Mouse (Mus musculus): Measurements from ENCODE around the gene Sftpa1. TPM values are rescaled to one million over a fixed set of nuclear protein-coding genes. Genes with fewer than 3 reads are reported as not detected.

Gene Sftpa1
- polyA plus RNA-seq, 2 experiments = not detected

DNA sequence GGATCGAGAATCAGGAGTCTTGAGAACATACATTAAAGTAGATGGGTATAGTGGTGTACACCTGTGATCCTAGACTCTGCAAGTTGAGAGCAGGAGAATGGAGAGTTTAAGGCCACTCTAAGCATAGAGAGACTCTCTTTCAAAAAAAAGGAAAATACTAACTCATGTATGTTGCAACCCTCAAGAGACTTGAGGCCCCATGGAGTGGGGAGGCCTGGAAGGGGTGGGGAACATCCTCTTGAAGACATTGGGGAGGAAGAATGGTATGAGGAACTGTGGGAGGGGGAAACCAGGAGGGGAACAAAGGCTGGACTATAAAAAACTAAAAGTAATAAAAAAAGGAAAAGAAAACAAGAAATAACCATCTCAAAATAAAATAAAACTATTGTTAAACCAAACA is 37.0 kb downstream of the Sftpa1 start:
- H3K4me2 ChIP-seq (replicated peaks; ENCODE audit: low read depth, low read length, severe bottlenecking) = no peak overlapping the region
- WGBS = 82% methylated on average over 1 of the region's 1 CpGs
- H3K9ac ChIP-seq (ENCODE audit: low read depth, low read length, severe bottlenecking) = no peak overlapping the region
- H3K4me3 ChIP-seq (replicated peaks; ENCODE audit: low read length) = no peak overlapping the region
- H3K27me3 ChIP-seq (ENCODE audit: control insufficient read depth, insufficient read depth, low read length) = no peaks in the 10 kb centered on the region
- TF ChIP-seq POLR2A (IDR thresholded peaks at IDR 0.05; ENCODE audit: borderline replicate concordance, extremely low read depth, insufficient read depth, insufficient read length) = no peak
- no peak overlapping the region for H3K27ac ChIP-seq (replicated peaks; ENCODE audit: low read depth, low read length)
- H3K9me3 ChIP-seq (ENCODE audit: control insufficient read depth, low read length) = no peaks in the 10 kb centered on the region
- ATAC-seq (ENCODE audit: low FRiP score, low read depth) (no peak), DNase-seq (ENCODE audit: low spot score) (no peak)
- no peaks in the 10 kb centered on the region for H3K36me3 ChIP-seq (ENCODE audit: control insufficient read depth, insufficient read depth, low read length)
- H3K4me1 ChIP-seq (ENCODE audit: control insufficient read depth, insufficient read depth, low read length) = no peaks in the 10 kb centered on the region

DNA sequence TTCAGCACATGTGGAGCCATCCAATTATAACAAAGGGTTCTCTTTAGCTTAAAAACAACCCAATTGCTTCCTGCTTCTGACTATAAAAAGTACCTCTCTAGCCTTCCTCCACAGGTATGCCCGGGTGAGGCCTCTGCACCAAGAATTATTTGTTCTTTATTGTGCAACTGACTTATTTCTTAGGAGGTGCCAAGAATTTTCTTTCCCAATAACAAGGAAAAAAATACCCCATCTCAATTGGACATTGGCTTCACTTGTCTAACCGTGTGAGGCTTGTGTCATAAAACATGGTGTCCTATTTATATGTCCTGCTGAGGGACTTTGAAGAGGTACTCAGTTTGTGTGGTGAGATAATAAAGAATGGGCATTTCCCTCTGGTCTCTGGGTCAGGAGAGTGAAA is 38.9 kb downstream of the Sftpa1 start:
- DNase-seq (ENCODE audit: low spot score) (no peak), ATAC-seq (ENCODE audit: low FRiP score, low read depth) (no peak)
- WGBS = 80% methylated on average over 2 of the region's 2 CpGs
- H3K4me3 ChIP-seq (replicated peaks; ENCODE audit: low read length) = no peak overlapping the region
- no peak overlapping the region for H3K27ac ChIP-seq (replicated peaks; ENCODE audit: low read depth, low read length)
- no peak overlapping the region for H3K4me2 ChIP-seq (replicated peaks; ENCODE audit: low read depth, low read length, severe bottlenecking)
- no peaks in the 10 kb centered on the region for H3K9me3 ChIP-seq (ENCODE audit: control insufficient read depth, low read length)
- no peak for TF ChIP-seq POLR2A (IDR thresholded peaks at IDR 0.05; ENCODE audit: borderline replicate concordance, extremely low read depth, insufficient read depth, insufficient read length)
- H3K9ac ChIP-seq (ENCODE audit: low read depth, low read length, severe bottlenecking) = no peak overlapping the region
- H3K4me1 ChIP-seq (ENCODE audit: control insufficient read depth, insufficient read depth, low read length) = no peaks in the 10 kb centered on the region
- no peaks in the 10 kb centered on the region for H3K27me3 ChIP-seq (ENCODE audit: control insufficient read depth, insufficient read depth, low read length)
- no peaks in the 10 kb centered on the region for H3K36me3 ChIP-seq (ENCODE audit: control insufficient read depth, insufficient read depth, low read length)

DNA sequence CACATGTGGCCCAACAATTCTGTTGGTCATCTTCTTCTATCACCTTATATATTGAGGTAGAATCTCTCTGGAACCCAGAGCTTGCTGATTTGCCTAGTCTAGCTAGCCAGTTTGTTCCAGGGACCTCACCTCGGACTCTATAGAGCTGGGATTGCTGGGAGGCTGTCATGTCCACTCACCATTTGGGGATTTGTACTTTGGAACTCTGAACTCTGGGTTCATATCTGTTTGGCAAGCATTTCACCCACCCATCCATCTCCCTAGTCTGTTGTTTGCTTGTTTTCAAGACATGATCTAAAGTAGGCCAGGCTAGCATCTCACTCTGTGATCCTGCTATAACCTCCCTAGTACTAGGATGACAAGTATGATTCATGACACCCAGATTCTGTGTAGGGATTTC is 43.2 kb downstream of the Sftpa1 start:
- no peak for TF ChIP-seq POLR2A (IDR thresholded peaks at IDR 0.05; ENCODE audit: borderline replicate concordance, extremely low read depth, insufficient read depth, insufficient read length)
- H3K9ac ChIP-seq (ENCODE audit: low read depth, low read length, severe bottlenecking) = no peak overlapping the region
- no peaks in the 10 kb centered on the region for H3K9me3 ChIP-seq (ENCODE audit: control insufficient read depth, low read length)
- H3K4me1 ChIP-seq (ENCODE audit: control insufficient read depth, insufficient read depth, low read length) = no peaks in the 10 kb centered on the region
- WGBS = 74% methylated on average over 1 of the region's 1 CpGs
- no peak overlapping the region for H3K27ac ChIP-seq (replicated peaks; ENCODE audit: low read depth, low read length)
- H3K4me2 ChIP-seq (replicated peaks; ENCODE audit: low read depth, low read length, severe bottlenecking) = no peak overlapping the region
- ATAC-seq (ENCODE audit: low FRiP score, low read depth) (no peak), DNase-seq (ENCODE audit: low spot score) (no peak)
- H3K4me3 ChIP-seq (replicated peaks; ENCODE audit: low read length) = no peak overlapping the region
- no peaks in the 10 kb centered on the region for H3K27me3 ChIP-seq (ENCODE audit: control insufficient read depth, insufficient read depth, low read length)
- no peaks in the 10 kb centered on the region for H3K36me3 ChIP-seq (ENCODE audit: control insufficient read depth, insufficient read depth, low read length)

DNA sequence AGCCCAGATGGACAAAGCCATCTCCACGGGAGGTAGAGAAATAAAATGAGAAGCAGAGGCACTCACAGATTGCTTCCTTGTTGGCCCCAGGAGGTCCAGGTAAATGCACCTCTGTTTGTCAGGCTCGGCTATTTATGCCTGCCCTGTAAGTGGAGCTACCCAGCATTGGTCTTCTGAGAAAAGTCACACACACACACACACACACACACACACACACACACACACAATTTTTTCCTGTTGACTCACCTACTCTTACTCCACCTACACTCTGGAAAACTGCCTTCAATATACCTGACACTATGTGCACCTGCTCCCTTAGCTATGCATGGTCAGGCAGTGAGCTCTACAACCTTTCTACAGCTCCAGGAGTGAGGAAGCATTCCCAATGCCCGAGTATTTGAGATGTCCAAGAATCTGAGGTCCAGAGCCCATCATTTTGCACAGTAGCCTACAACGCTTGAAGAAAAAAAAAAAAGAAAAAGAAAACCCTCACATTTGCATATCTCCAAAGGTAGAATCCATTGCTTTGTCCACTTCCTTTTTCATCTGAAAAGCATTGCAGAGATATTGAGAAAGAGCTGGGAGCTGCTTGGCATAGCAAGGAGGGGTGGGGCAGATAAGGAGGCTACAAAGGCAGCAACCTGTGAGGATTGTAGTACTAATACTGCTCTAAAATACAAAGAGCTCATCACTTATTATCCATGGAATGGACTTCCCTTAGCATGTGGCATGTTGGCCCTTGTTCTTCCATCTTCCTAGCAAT is 53.7 kb downstream of the Sftpa1 start, which contains the start of gene Sftpd:
Gene Sftpd (minus strand): TSS at position 91 of the 763 bp plus-strand sequence.
- H3K4me1 ChIP-seq (ENCODE audit: control insufficient read depth, insufficient read depth, low read length) = no peaks in the 10 kb centered on the region
- DNase-seq (ENCODE audit: low spot score) = no peak
- no peaks in the 10 kb centered on the region for H3K9me3 ChIP-seq (ENCODE audit: control insufficient read depth, low read length)
- no peaks in the 10 kb centered on the region for H3K27me3 ChIP-seq (ENCODE audit: control insufficient read depth, insufficient read depth, low read length)
- no peak within 1 kb of the TSS for H3K4me3 ChIP-seq (replicated peaks; ENCODE audit: low read length)
- no peak within 1 kb of the TSS for H3K9ac ChIP-seq (ENCODE audit: low read depth, low read length, severe bottlenecking)
- no peak within 1 kb of the TSS for H3K27ac ChIP-seq (replicated peaks; ENCODE audit: low read depth, low read length)
- WGBS = 65% methylated on average over 4 of the region's 4 CpGs
- no peak within 1 kb of the TSS for H3K4me2 ChIP-seq (replicated peaks; ENCODE audit: low read depth, low read length, severe bottlenecking)
- H3K36me3 ChIP-seq (ENCODE audit: control insufficient read depth, insufficient read depth, low read length) = no peaks in the 10 kb centered on the region
- TF ChIP-seq POLR2A (IDR thresholded peaks at IDR 0.05; ENCODE audit: borderline replicate concordance, extremely low read depth, insufficient read depth, insufficient read length) = no peak
- no peak for ATAC-seq (ENCODE audit: low FRiP score, low read depth)

Other genes starting within 250 kb of the Sftpa1 start
- gene Sh2d4b, start 238.5 kb upstream of the Sftpa1 start, polyA plus RNA-seq (2012; rRNA removed) = 0.92 and 1.2 TPM in 2 replicates
- gene Sh2d4b, start 238.5 kb upstream of the Sftpa1 start, polyA plus RNA-seq (2014; fragmentation: Nextera tagmentation; extraction: Ambion mirVana) = 0.48 and 0.64 TPM in 2 replicates
- gene Tspan14, start 165.0 kb upstream of the Sftpa1 start, polyA plus RNA-seq (2012; rRNA removed) = 75.2 and 81.8 TPM in 2 replicates
- 75.5 and 80.0 TPM in 2 replicates for gene Tspan14, start 165.0 kb upstream of the Sftpa1 start, polyA plus RNA-seq (2014; fragmentation: Nextera tagmentation; extraction: Ambion mirVana)
- 13.7 and 19.6 TPM in 2 replicates for gene Fam213a, start 118.0 kb upstream of the Sftpa1 start, polyA plus RNA-seq (2012; rRNA removed)
- gene Fam213a, start 118.0 kb upstream of the Sftpa1 start, polyA plus RNA-seq (2014; fragmentation: Nextera tagmentation; extraction: Ambion mirVana) = 27.1 and 29.8 TPM in 2 replicates
- gene Dydc2, start 62.6 kb upstream of the Sftpa1 start, polyA plus RNA-seq (2012; rRNA removed) = not detected in 2 replicates
- not detected in 2 replicates for gene Dydc2, start 62.6 kb upstream of the Sftpa1 start, polyA plus RNA-seq (2014; fragmentation: Nextera tagmentation; extraction: Ambion mirVana)
- not detected in 2 replicates for gene Dydc1, start 58.9 kb upstream of the Sftpa1 start, polyA plus RNA-seq (2012; rRNA removed)
- not detected in 2 replicates for gene Dydc1, start 58.9 kb upstream of the Sftpa1 start, polyA plus RNA-seq (2014; fragmentation: Nextera tagmentation; extraction: Ambion mirVana)
- not detected in 2 replicates for gene Mat1a, start 26.7 kb upstream of the Sftpa1 start, polyA plus RNA-seq (2012; rRNA removed)
- gene Mat1a, start 26.7 kb upstream of the Sftpa1 start, polyA plus RNA-seq (2014; fragmentation: Nextera tagmentation; extraction: Ambion mirVana) = not detected in 2 replicates
- gene Mbl1, start 19.7 kb downstream of the Sftpa1 start, polyA plus RNA-seq (2012; rRNA removed) = not detected in 2 replicates
- not detected in 2 replicates for gene Mbl1, start 19.7 kb downstream of the Sftpa1 start, polyA plus RNA-seq (2014; fragmentation: Nextera tagmentation; extraction: Ambion mirVana)
- gene Sftpd, start 53.4 kb downstream of the Sftpa1 start, polyA plus RNA-seq (2012; rRNA removed) = not detected in 2 replicates
- gene Sftpd, start 53.4 kb downstream of the Sftpa1 start, polyA plus RNA-seq (2014; fragmentation: Nextera tagmentation; extraction: Ambion mirVana) = not detected in 2 replicates
- gene Gm2832, start 147.0 kb downstream of the Sftpa1 start, polyA plus RNA-seq (2012; rRNA removed) = 0.11 and 0.12 TPM in 2 replicates
- gene Gm2832, start 147.0 kb downstream of the Sftpa1 start, polyA plus RNA-seq (2014; fragmentation: Nextera tagmentation; extraction: Ambion mirVana) = 0.15 TPM in 1 of 2 replicates, not detected in the other
- not detected in 2 replicates for gene Gm5798, start 216.8 kb downstream of the Sftpa1 start, polyA plus RNA-seq (2012; rRNA removed)
- not detected in 2 replicates for gene Gm5798, start 216.8 kb downstream of the Sftpa1 start, polyA plus RNA-seq (2014; fragmentation: Nextera tagmentation; extraction: Ambion mirVana)

Measured in limb, embryonic 14.5 days (tissue).